Comparison of ENCODE assay signal across 8 mouse cellular contexts in the genomic region with DNA sequence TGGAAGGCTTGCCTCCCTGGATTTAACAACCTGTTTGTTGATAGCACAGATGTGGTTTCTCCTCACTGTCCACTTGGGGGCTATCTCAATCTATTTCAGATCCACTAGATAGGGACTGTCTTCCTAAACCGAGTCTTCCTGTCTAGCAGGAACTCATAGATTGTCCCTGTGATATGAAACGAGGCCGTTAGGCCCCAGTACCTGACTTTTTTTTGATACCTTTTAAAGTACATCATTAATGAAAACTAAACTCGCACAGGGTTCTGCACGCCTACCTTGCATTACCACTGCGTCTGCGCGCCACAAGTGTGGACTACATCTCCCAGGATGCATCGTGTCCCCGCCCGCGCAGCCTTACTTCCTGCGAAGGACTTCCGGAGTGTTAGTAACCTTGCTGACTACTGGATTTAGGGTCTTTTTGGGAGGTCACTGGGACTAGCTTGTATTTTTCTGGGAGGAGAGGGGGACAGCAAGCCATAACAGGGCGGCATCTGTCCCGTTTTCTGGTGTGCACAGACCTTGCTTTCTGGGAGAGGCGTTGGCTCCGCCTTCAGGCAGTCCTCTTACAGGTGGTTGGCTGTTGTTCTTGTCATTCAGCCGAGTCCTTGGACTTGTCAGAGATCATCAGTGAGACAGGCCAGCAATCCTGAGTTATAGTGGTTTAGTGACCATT. TPM values are rescaled to one million over a fixed set of nuclear protein-coding genes. Genes with fewer than 3 reads are reported as not detected.
DNase-seq lines count a peak whose midpoint lies in the region; ATAC-seq and TF ChIP-seq lines count a peak whose summit lies in the region.

No protein-coding gene starts in this region.

- no peaks in the 10 kb centered on the region for H3K9me3 ChIP-seq in erythroblast, embryonic 14.5 days (ENCODE audit: control insufficient read depth, low read length)
- H3K9me3 ChIP-seq in heart, embryonic 12.5 days (replicated peaks), result no peaks in the 10 kb centered on the region
- H3K9me3 ChIP-seq in kidney, postnatal 0 days (replicated peaks; ENCODE audit: low read length), result no peaks in the 10 kb centered on the region
- no peaks in the 10 kb centered on the region for H3K9me3 ChIP-seq in liver, embryonic 11.5 days (ENCODE audit: control insufficient read depth, low read length)
- H3K9me3 ChIP-seq in stomach, embryonic 14.5 days (ENCODE audit: control insufficient read depth, low read depth, low read length), result no peaks in the 10 kb centered on the region

- H3K79me3 ChIP-seq in C2C12 (ENCODE audit: low read depth), result no peaks in the 10 kb centered on the region

- no peaks in the 10 kb centered on the region for H3K79me2 ChIP-seq in C2C12 (ENCODE audit: control insufficient read depth, insufficient read depth)

- peak overlapping the region; percentile 74 for H3K27ac ChIP-seq in heart, embryonic 12.5 days (ENCODE audit: poor library complexity, severe bottlenecking)
- peak overlapping the region; percentile 90 for H3K27ac ChIP-seq in kidney, postnatal 0 days
- peak overlapping the region; percentile 69 for H3K27ac ChIP-seq in liver, embryonic 11.5 days (ENCODE audit: low read depth, low read length)
- peak overlapping the region; percentile 80 for H3K27ac ChIP-seq in stomach, embryonic 14.5 days (ENCODE audit: low read length)

- TF ChIP-seq POLR2A in brain, embryonic 14.5 days (IDR thresholded peaks at IDR 0.05; ENCODE audit: borderline replicate concordance, extremely low read depth, insufficient read depth, insufficient read length, poor library complexity, severe bottlenecking), result no peak

- peak; percentile 99 for ATAC-seq in heart, embryonic 12.5 days (ENCODE audit: insufficient number of reproducible peaks, low FRiP score)
- peak; percentile 98 for ATAC-seq in kidney, postnatal 0 days (replicated peaks; ENCODE audit: low FRiP score, low read depth)
- peak; percentile 100 for ATAC-seq in liver, embryonic 11.5 days (replicated peaks; ENCODE audit: low FRiP score)
- ATAC-seq in stomach, embryonic 14.5 days (ENCODE audit: insufficient number of reproducible peaks, insufficient read depth, low FRiP score, low read depth), result peak; percentile 99

- H3K36me3 ChIP-seq in C2C12 (ENCODE audit: control insufficient read depth, insufficient read depth), result no peaks in the 10 kb centered on the region
- no peaks in the 10 kb centered on the region for H3K36me3 ChIP-seq in erythroblast, embryonic 14.5 days (ENCODE audit: control insufficient read depth)
- H3K36me3 ChIP-seq in heart, embryonic 12.5 days, result no peaks in the 10 kb centered on the region
- H3K36me3 ChIP-seq in kidney, postnatal 0 days (ENCODE audit: insufficient read depth, low read length), result no peaks in the 10 kb centered on the region
- no peaks in the 10 kb centered on the region for H3K36me3 ChIP-seq in liver, embryonic 11.5 days (ENCODE audit: control insufficient read depth, insufficient read depth, low read length)
- no peaks in the 10 kb centered on the region for H3K36me3 ChIP-seq in stomach, embryonic 14.5 days (ENCODE audit: control insufficient read depth, insufficient read depth, low read length)

- no peaks in the 10 kb centered on the region for H3K27me3 ChIP-seq in C2C12 (ENCODE audit: control insufficient read depth, insufficient read depth, insufficient read length)
- H3K27me3 ChIP-seq in erythroblast, embryonic 14.5 days (ENCODE audit: control insufficient read depth), result no peaks in the 10 kb centered on the region
- no peaks in the 10 kb centered on the region for H3K27me3 ChIP-seq in heart, embryonic 12.5 days (replicated peaks)
- no peaks in the 10 kb centered on the region for H3K27me3 ChIP-seq in kidney, postnatal 0 days (ENCODE audit: insufficient read depth, low read length)
- no peaks in the 10 kb centered on the region for H3K27me3 ChIP-seq in liver, embryonic 11.5 days (replicated peaks; ENCODE audit: control insufficient read depth, insufficient read depth, low read length)
- H3K27me3 ChIP-seq in stomach, embryonic 14.5 days (ENCODE audit: control insufficient read depth, insufficient read depth, low read length), result no peaks in the 10 kb centered on the region

- H3K9ac ChIP-seq in heart, embryonic 12.5 days, result peak overlapping the region; percentile 79
- H3K9ac ChIP-seq in kidney, postnatal 0 days (ENCODE audit: low read depth, low read length), result peak overlapping the region; percentile 66
- H3K9ac ChIP-seq in liver, embryonic 11.5 days (ENCODE audit: low read depth, low read length), result peak overlapping the region; percentile 77
- peak overlapping the region; percentile 50; the same call in 1 of the 2 replicates for H3K9ac ChIP-seq in stomach, embryonic 14.5 days (replicated peaks; ENCODE audit: low read depth, low read length)

- H3K4me2 ChIP-seq in heart, embryonic 12.5 days, result peak overlapping the region; percentile 65
- peak overlapping the region; percentile 48 for H3K4me2 ChIP-seq in kidney, postnatal 0 days (ENCODE audit: low read length)
- H3K4me2 ChIP-seq in liver, embryonic 11.5 days, result peak overlapping the region; percentile 65
- peak overlapping the region; percentile 36 for H3K4me2 ChIP-seq in stomach, embryonic 14.5 days (replicated peaks; ENCODE audit: low read depth, low read length)

- under 1% methylated on average over 19 of the region's 19 CpGs for WGBS in heart, embryonic 12.5 days
- under 1% methylated on average over 19 of the region's 19 CpGs for WGBS in kidney, postnatal 0 days
- under 1% methylated on average over 19 of the region's 19 CpGs for WGBS in liver, embryonic 11.5 days
- WGBS in stomach, embryonic 14.5 days, result under 1% methylated on average over 19 of the region's 19 CpGs

- peak overlapping the region; percentile 89 for H3ac ChIP-seq in C2C12 (ENCODE audit: control insufficient read depth, insufficient read length, low read depth)

- H3K4me1 ChIP-seq in erythroblast, embryonic 14.5 days (ENCODE audit: control insufficient read depth), result peaks cover 10% of the 10 kb centered on the region
- H3K4me1 ChIP-seq in heart, embryonic 12.5 days (replicated peaks), result no peaks in the 10 kb centered on the region
- H3K4me1 ChIP-seq in kidney, postnatal 0 days (replicated peaks; ENCODE audit: insufficient read depth, low read length), result 0 out of 2 replicates have a peak, but pooled peaks cover 3% of the 10 kb centered on the region
- no peaks in the 10 kb centered on the region for H3K4me1 ChIP-seq in liver, embryonic 11.5 days (replicated peaks; ENCODE audit: control insufficient read depth, insufficient read depth, low read length)
- no peaks in the 10 kb centered on the region for H3K4me1 ChIP-seq in stomach, embryonic 14.5 days (ENCODE audit: control insufficient read depth, insufficient read depth, low read length)

- H3K4me3 ChIP-seq in C2C12 (ENCODE audit: insufficient read depth, poor library complexity, severe bottlenecking), result peak overlapping the region; percentile 29
- H3K4me3 ChIP-seq in erythroblast, embryonic 14.5 days (replicated peaks), result peak overlapping the region; percentile 69
- H3K4me3 ChIP-seq in heart, embryonic 12.5 days, result peak overlapping the region; percentile 65
- H3K4me3 ChIP-seq in kidney, postnatal 0 days (replicated peaks; ENCODE audit: low read depth, low read length), result peak overlapping the region; percentile 48
- H3K4me3 ChIP-seq in liver, embryonic 11.5 days (ENCODE audit: low read depth, low read length), result peak overlapping the region; percentile 61
- peak overlapping the region; percentile 48 for H3K4me3 ChIP-seq in stomach, embryonic 14.5 days (ENCODE audit: low read depth, low read length)

- peak; percentile 33 for TF ChIP-seq CTCF in C2C12 (IDR thresholded peaks at IDR 0.05; ENCODE audit: control insufficient read depth, insufficient read depth, insufficient read length)
- peak; percentile 43; the same call in 1 of the 2 replicates for TF ChIP-seq CTCF in brain, embryonic 14.5 days (IDR thresholded peaks at IDR 0.05; ENCODE audit: borderline replicate concordance, extremely low read depth, insufficient read depth, insufficient read length)
- TF ChIP-seq CTCF in kidney, postnatal 0 days (IDR thresholded peaks at IDR 0.05; ENCODE audit: low read depth), result peak; percentile 67

- peak; percentile 97 for DNase-seq in brain, embryonic 14.5 days (ENCODE audit: low read depth)
- peak; percentile 95 for DNase-seq in kidney, postnatal 0 days (ENCODE audit: low spot score)
- peak; percentile 92 for DNase-seq in liver, embryonic 11.5 days (ENCODE audit: low spot score)
- peak; percentile 96 for DNase-seq in naive thymus-derived CD4-positive, alpha-beta T cell, adult 2 months (ENCODE audit: low read depth)

TF ChIP-seq in C2C12, 6 proteins besides CTCF, POLR2A, EP300 and RAD21:
- TF ChIP-seq USF1 (IDR thresholded peaks at IDR 0.05; ENCODE audit: low read depth), result no peak
- no peak for TF ChIP-seq MAX (IDR thresholded peaks at IDR 0.05)
- TF ChIP-seq MYOD1 (IDR thresholded peaks at IDR 0.05; ENCODE audit: control insufficient read depth, insufficient read length, low read depth), result no peak
- TF ChIP-seq MYOG (IDR thresholded peaks at IDR 0.05; ENCODE audit: control insufficient read depth, extremely low read depth, insufficient read length), result no peak
- no peak for TF ChIP-seq CEBPB (IDR thresholded peaks at IDR 0.05; ENCODE audit: low read depth)
- no peak for TF ChIP-seq FOSL1 (IDR thresholded peaks at IDR 0.05; ENCODE audit: insufficient read depth, low read length, poor library complexity, severe bottlenecking)

RNA-seq across cellular contexts. Expression of a gene that starts 52.7 kb away (rescaled TPM):
- polyA plus RNA-seq in C2C12 (2012; fragmentation: generic; extraction: Trizol), result 7.6 TPM
- 6.2 and 9.7 TPM in 2 replicates for polyA plus RNA-seq in brain, embryonic 14.5 days (2012; rRNA removed)
- 0.81 and 1.9 TPM in 2 replicates for polyA plus RNA-seq in erythroblast, embryonic 14.5 days (2012)
- 12.5 and 14.9 TPM in 2 replicates for polyA plus RNA-seq in heart, embryonic 12.5 days (2016; fragmentation: Nextera tagmentation; extraction: Ambion mirVana)
- polyA plus RNA-seq in kidney, postnatal 0 days (2015; fragmentation: Nextera tagmentation; extraction: Ambion mirVana), result 28.1 and 30.6 TPM in 2 replicates
- polyA plus RNA-seq in liver, embryonic 11.5 days (2014; fragmentation: Nextera tagmentation; extraction: Ambion mirVana), result 17.7 and 19.7 TPM in 2 replicates
- 23.2 and 24.7 TPM in 2 replicates for polyA plus RNA-seq in stomach, embryonic 14.5 days (2014; fragmentation: Nextera tagmentation; extraction: Ambion mirVana)

Comparison
In these comparisons a context has a peak if more than half of its experiments do, and no peak if none do; other contexts are left out.
1. Peak in every context shown above with its lines: DNase-seq, ATAC-seq, H3K4me3 ChIP-seq and H3K27ac ChIP-seq.